Mouse (Mus musculus): ENCODE data around the gene Slfn2. TPM values are rescaled to one million over a fixed set of nuclear protein-coding genes. Genes with fewer than 3 reads are reported as not detected.
A peak's percentile ranks its signal among the peaks of the same experiment; 100 is the strongest.

Gene Slfn2
- polyA plus RNA-seq, 1 experiment = 0.77 TPM

DNA sequence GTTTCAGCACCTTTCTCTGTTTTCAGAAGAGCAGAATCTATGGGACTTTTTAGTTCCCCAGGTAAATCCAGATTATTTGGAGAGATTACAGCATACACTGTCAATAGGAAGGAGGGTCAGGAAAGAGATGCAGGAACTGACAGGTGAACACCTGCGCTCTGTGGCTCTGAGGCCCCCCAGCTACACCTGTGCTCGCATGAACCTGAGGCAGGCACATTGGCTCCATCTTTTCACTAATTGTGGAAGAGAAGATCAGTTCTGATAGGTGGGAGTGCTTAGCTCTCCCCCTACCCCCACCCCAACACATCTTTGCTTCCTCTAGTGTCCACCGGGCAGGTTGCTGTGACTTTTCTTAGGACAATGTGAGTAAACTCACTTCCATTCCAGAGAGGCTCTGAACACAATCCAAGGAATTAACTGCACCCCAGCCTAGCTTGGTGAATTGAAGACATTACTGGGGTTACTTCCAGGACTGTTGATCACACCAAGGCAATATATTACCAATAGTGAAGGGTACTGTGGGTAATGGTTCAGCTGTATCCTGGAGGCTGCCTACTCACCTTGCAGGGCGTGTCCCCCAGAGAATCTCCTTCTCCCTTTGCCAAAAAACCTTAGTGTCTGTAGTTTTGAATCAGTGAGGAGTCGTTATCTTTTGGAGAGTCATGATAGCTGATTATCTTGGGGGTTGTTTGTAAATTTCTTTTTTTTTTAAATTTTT, 13.7 kb downstream of the Slfn2 start:
- TF ChIP-seq CTCF (IDR thresholded peaks at IDR 0.05; ENCODE audit: borderline replicate concordance, extremely low read depth, insufficient read depth, insufficient read length) (no peak), POLR2A (IDR thresholded peaks at IDR 0.05; ENCODE audit: borderline replicate concordance, extremely low read depth, insufficient read depth, insufficient read length, poor library complexity, severe bottlenecking) (no peak)
- no peak for DNase-seq (ENCODE audit: low read depth)

DNA sequence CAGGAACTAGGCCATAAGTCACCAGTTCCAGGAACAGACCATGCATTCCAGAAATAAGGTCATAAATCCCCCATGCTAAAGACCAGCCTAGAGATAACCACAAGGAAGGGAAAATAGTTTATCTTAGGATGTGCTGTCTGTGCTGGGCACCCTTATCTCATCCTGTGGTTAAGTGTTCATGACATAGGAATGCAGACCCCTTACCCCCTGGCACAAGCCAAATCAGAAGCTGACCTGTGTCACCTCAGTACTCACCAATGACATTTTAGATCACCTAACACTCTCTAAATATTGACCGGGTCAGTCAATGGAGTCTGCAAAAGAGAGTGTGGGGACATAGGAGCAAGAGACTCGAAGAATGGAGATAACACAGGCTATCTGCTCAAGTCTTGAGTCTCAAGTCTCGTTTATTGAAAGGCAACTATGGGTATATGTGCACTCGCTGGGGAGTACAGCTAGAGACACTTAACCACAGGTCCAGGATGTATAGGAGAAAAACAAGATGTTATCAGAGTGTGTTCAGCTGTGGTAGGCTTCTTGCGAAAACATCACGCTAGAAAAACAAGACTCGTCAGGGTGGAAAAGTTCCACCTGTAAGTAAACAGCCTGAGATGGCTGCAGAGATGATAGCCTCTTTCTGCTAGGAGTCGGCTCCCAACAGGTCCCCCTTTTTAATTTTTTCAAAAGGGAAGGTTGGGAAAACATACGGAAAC, 14.7 kb downstream of the Slfn2 start:
- DNase-seq (ENCODE audit: low read depth) = no peak
- no peak for TF ChIP-seq CTCF (IDR thresholded peaks at IDR 0.05; ENCODE audit: borderline replicate concordance, extremely low read depth, insufficient read depth, insufficient read length)
- no peak for TF ChIP-seq POLR2A (IDR thresholded peaks at IDR 0.05; ENCODE audit: borderline replicate concordance, extremely low read depth, insufficient read depth, insufficient read length, poor library complexity, severe bottlenecking)

- no peak for DNase-seq (ENCODE audit: low read depth)
Measured at GRCm38 (mm10) chr11:83082741-83083473, 18.0 kb downstream of the Slfn2 start.

GRCm38 (mm10) chr11:83084161-83084560, 19.2 kb downstream of the Slfn2 start:
- DNase-seq (ENCODE audit: low read depth) = no peak
- TF ChIP-seq POLR2A (IDR thresholded peaks at IDR 0.05; ENCODE audit: borderline replicate concordance, extremely low read depth, insufficient read depth, insufficient read length, poor library complexity, severe bottlenecking) (no peak), CTCF (IDR thresholded peaks at IDR 0.05; ENCODE audit: borderline replicate concordance, extremely low read depth, insufficient read depth, insufficient read length) (no peak)

More at GRCm38 (mm10) chr11:83082741-83083473, 18.0 kb downstream of the Slfn2 start:
- TF ChIP-seq POLR2A (IDR thresholded peaks at IDR 0.05; ENCODE audit: borderline replicate concordance, extremely low read depth, insufficient read depth, insufficient read length, poor library complexity, severe bottlenecking) (no peak), CTCF (IDR thresholded peaks at IDR 0.05; ENCODE audit: borderline replicate concordance, extremely low read depth, insufficient read depth, insufficient read length) (no peak)

DNA sequence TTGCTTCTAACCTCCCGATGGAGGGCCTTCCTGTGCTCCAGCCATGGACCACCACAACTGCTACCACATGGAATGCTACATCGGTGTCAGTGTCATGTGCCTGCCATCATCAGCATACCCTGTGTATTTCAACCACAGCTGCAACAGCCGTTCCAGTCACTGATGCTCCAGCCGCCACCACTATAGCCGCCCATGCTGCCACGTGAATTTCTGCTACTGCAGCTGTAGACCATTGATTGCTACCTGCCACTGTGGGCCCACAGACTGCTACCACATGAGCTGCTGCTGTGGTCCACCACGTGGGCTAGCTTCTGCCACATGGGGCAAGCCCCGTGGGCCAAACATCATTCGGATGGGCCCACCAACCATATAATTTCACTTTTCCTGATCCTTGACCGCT, 19.8 kb downstream of the Slfn2 start:
- no peak for DNase-seq (ENCODE audit: low read depth)
- TF ChIP-seq CTCF (IDR thresholded peaks at IDR 0.05; ENCODE audit: borderline replicate concordance, extremely low read depth, insufficient read depth, insufficient read length) (no peak), POLR2A (IDR thresholded peaks at IDR 0.05; ENCODE audit: borderline replicate concordance, extremely low read depth, insufficient read depth, insufficient read length, poor library complexity, severe bottlenecking) (no peak)

GRCm38 (mm10) chr11:83115138-83115537, 50.2 kb downstream of the Slfn2 start:
- TF ChIP-seq POLR2A (IDR thresholded peaks at IDR 0.05; ENCODE audit: borderline replicate concordance, extremely low read depth, insufficient read depth, insufficient read length, poor library complexity, severe bottlenecking) (no peak), CTCF (IDR thresholded peaks at IDR 0.05; ENCODE audit: borderline replicate concordance, extremely low read depth, insufficient read depth, insufficient read length) (no peak)
- DNase-seq (ENCODE audit: low read depth) = peak; percentile 14

DNA sequence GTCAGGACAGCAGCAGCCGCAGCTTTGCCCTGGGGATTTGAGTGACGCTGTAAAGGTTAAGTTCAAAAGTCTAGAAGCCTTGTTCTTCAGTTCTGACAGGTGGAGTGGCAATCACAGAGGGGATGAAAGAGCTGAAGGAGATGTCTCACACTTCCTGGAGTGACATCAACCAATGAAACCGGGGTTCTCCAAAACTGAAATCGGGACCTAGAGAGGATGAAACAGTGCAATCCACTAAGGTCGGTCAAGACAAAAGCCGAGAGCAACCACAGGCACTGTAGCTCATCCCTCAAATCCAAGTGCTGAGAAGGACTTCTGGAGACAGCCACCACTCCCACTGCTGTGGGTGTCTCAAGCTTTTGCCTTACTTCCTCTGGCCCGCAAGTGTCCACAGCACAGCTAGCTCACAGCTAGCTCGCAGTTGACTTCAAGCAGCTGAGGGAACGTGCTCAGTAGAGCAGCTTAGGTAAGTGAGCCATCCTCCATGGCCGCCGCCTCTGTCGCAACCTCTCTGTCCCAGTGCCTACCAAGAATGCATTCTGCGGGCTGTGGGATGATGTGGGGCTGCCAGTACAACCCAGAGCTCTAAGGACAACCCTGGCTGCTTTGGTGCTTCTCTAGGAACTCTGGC, 51.8 kb downstream of the Slfn2 start, which contains the start of gene Slfn1:
Gene Slfn1, plus strand, starts transcription at position 253 of the 631 bp plus-strand sequence.
- no peak for DNase-seq (ENCODE audit: low read depth)
- TF ChIP-seq POLR2A (IDR thresholded peaks at IDR 0.05; ENCODE audit: borderline replicate concordance, extremely low read depth, insufficient read depth, insufficient read length, poor library complexity, severe bottlenecking) (no peak), CTCF (IDR thresholded peaks at IDR 0.05; ENCODE audit: borderline replicate concordance, extremely low read depth, insufficient read depth, insufficient read length) (no peak)

- TF ChIP-seq CTCF (IDR thresholded peaks at IDR 0.05; ENCODE audit: borderline replicate concordance, extremely low read depth, insufficient read depth, insufficient read length) (no peak), POLR2A (IDR thresholded peaks at IDR 0.05; ENCODE audit: borderline replicate concordance, extremely low read depth, insufficient read depth, insufficient read length, poor library complexity, severe bottlenecking) (no peak)
- no peak for DNase-seq (ENCODE audit: low read depth)
Measured at GRCm38 (mm10) chr11:83118056-83118455, 53.1 kb downstream of the Slfn2 start.

Other genes with a start within 250 kb of the Slfn2 start
- 5.7 and 7.6 TPM in 2 replicates for gene Rffl, start 193.9 kb upstream of the Slfn2 start, polyA plus RNA-seq (2012; rRNA removed)
- 9.5 and 9.7 TPM in 2 replicates for gene Rad51d, start 174.5 kb upstream of the Slfn2 start, polyA plus RNA-seq (2012; rRNA removed)
- gene Fndc8, start 173.0 kb upstream of the Slfn2 start, polyA plus RNA-seq (2012; rRNA removed) = 0.03 TPM in 1 of 2 replicates, not detected in the other
- 59.1 and 92.3 TPM in 2 replicates for gene Nle1, start 156.7 kb upstream of the Slfn2 start, polyA plus RNA-seq (2012; rRNA removed)
- 1.1 and 1.5 TPM in 2 replicates for gene Unc45b, start 154.6 kb upstream of the Slfn2 start, polyA plus RNA-seq (2012; rRNA removed)
- 0.57 and 1.0 TPM in 2 replicates for gene Slfn5, start 113.8 kb upstream of the Slfn2 start, polyA plus RNA-seq (2012; rRNA removed)
- gene Slfn9, start 73.3 kb upstream of the Slfn2 start, polyA plus RNA-seq (2012; rRNA removed) = 2.3 TPM in 2 replicates
- gene Slfn8, start 44.3 kb upstream of the Slfn2 start, polyA plus RNA-seq (2012; rRNA removed) = 0.09 and 0.11 TPM in 2 replicates
- 0.07 TPM in 1 of 2 replicates, not detected in the other for gene Slfn1, start 51.7 kb downstream of the Slfn2 start, polyA plus RNA-seq (2012; rRNA removed)
- 0.05 and 0.07 TPM in 2 replicates for gene Slfn4, start 110.1 kb downstream of the Slfn2 start, polyA plus RNA-seq (2012; rRNA removed)
- 0.14 and 0.25 TPM in 2 replicates for gene Slfn3, start 126.2 kb downstream of the Slfn2 start, polyA plus RNA-seq (2012; rRNA removed)
- 0.05 and 0.09 TPM in 2 replicates for gene Slfn14, start 221.6 kb downstream of the Slfn2 start, polyA plus RNA-seq (2012; rRNA removed)
- gene Ap2b1, start 233.9 kb downstream of the Slfn2 start, polyA plus RNA-seq (2012; rRNA removed) = 83.2 and 149 TPM in 2 replicates
- 13.6 and 13.7 TPM in 2 replicates for gene Pex12, start 237.5 kb downstream of the Slfn2 start, polyA plus RNA-seq (2012; rRNA removed)